Mouse (Mus musculus) liver, embryonic 14.5 days (tissue): Measurements from ENCODE around the gene Sinhcaf. TPM values are rescaled to one million over a fixed set of nuclear protein-coding genes. Genes with fewer than 3 reads are reported as not detected.

ENCODE experiments used
- ATAC-seq: fragments of 200-750 bp; cut with Nextera tagmentation; 2 replicates; pipeline ENCODE4 v1.8.0; 2017; ENCODE audit warnings: moderate number of reproducible peaks, mild to moderate bottlenecking, moderate library complexity; ENCODE audit not compliant: insufficient read depth
- DNase-seq, 3 experiments: peaks; one replicate each; pipeline ENCODE4 v3.0.0-alpha.2; 2012 to 2013; ENCODE audit warnings: low read depth in 3 of 3, low spot score in 3 of 3
- H3K27ac ChIP-seq: fragments of 300-500 bp; sonication (generic); 2 replicates; pipeline ENCODE4 v1.5.1; 2014; ENCODE audit warnings: moderate library complexity, mild to moderate bottlenecking, control low read depth, inconsistent platforms
- H3K27me3 ChIP-seq: fragments of 300-500 bp; sonication (generic); 2 replicates; pipeline ENCODE4 v1.6.1; 2014; ENCODE audit warnings: mild to moderate bottlenecking, low read length, moderate library complexity; ENCODE audit not compliant: control insufficient read depth, insufficient read depth
- H3K36me3 ChIP-seq: fragments of 300-500 bp; sonication (generic); replicated peaks from 2 replicates; pipeline ENCODE4 v1.6.1; 2014; ENCODE audit warnings: low read depth; ENCODE audit not compliant: control insufficient read depth, insufficient read depth
- H3K4me1 ChIP-seq, 2 experiments: fragments of 200-500 bp in 1 of 2; fragments of 300-500 bp in 1 of 2; sonication (generic) in 1 of 2; replicated peaks; 2 replicates each; pipeline ENCODE4 v1.6.1; 2012 to 2014; ENCODE audit warnings: antibody characterized with exemption in 1 of 2, inconsistent platforms in 1 of 2, low read length in 1 of 2; ENCODE audit not compliant: control insufficient read depth in 2 of 2, insufficient read depth in 2 of 2
- H3K4me2 ChIP-seq: fragments of 300-500 bp; sonication (generic); 2 replicates; pipeline ENCODE4 v1.6.1; 2014; ENCODE audit warnings: low read depth, mild to moderate bottlenecking, control low read depth, moderate library complexity
- H3K4me3 ChIP-seq, 2 experiments: fragments of 200-500 bp in 1 of 2; fragments of 300-500 bp in 1 of 2; sonication (generic) in 1 of 2; 2 replicates each; pipeline ENCODE4 v1.5.1; 2012 to 2014; ENCODE audit warnings: low read depth in 2 of 2, low read length in 2 of 2, mild to moderate bottlenecking in 2 of 2, control low read depth in 1 of 2, inconsistent platforms in 1 of 2, moderate library complexity in 1 of 2; ENCODE audit not compliant: insufficient read depth in 1 of 2
- H3K9ac ChIP-seq: fragments of 300-500 bp; sonication (generic); replicated peaks from 2 replicates; pipeline ENCODE4 v1.6.1; 2014; ENCODE audit warnings: mild to moderate bottlenecking, control low read depth, moderate library complexity
- H3K9me3 ChIP-seq: fragments of 300-500 bp; sonication (generic); 2 replicates; pipeline ENCODE4 v1.6.1; 2016; ENCODE audit warnings: low read length, mixed read lengths; ENCODE audit not compliant: control insufficient read depth
- CTCF ChIP-seq: IDR thresholded peaks from 2 replicates; pipeline ENCODE4 v1.5.1; 2016; ENCODE audit warnings: antibody characterized with exemption, low read depth, control low read depth
- EP300 ChIP-seq: IDR thresholded peaks from 2 replicates; pipeline ENCODE4 v1.6.1; 2016; ENCODE audit warnings: antibody characterized with exemption, low read depth
- WGBS: fragments of 180-500 bp; shearing (Covaris S2); extraction: QIAGEN DNeasy Blood & Tissue Kit; methylation state at CpG from one replicate; pipeline ENCODE4 v1.1.7; 2014; ENCODE audit not compliant: insufficient replicate concordance; 5-methylcytosine and 5-hydroxymethylcytosine counted together
- polyA plus RNA-seq, 2 experiments: library from polyadenylated mRNA; depleted of rRNA in 1 of 2; stranded (reverse) in 1 of 2; unstranded in 1 of 2; fragments of >200 nt; fragmentation: Nextera tagmentation in 1 of 2; extraction: Ambion mirVana in 1 of 2; gene quantifications; 2 replicates each; pipeline versions ENCODE4 v1.2.1 to v1.2.3; 2012 to 2014

Sinhcaf gene
- polyA plus RNA-seq, 2 experiments: 7.5 to 15.1 TPM

DNA sequence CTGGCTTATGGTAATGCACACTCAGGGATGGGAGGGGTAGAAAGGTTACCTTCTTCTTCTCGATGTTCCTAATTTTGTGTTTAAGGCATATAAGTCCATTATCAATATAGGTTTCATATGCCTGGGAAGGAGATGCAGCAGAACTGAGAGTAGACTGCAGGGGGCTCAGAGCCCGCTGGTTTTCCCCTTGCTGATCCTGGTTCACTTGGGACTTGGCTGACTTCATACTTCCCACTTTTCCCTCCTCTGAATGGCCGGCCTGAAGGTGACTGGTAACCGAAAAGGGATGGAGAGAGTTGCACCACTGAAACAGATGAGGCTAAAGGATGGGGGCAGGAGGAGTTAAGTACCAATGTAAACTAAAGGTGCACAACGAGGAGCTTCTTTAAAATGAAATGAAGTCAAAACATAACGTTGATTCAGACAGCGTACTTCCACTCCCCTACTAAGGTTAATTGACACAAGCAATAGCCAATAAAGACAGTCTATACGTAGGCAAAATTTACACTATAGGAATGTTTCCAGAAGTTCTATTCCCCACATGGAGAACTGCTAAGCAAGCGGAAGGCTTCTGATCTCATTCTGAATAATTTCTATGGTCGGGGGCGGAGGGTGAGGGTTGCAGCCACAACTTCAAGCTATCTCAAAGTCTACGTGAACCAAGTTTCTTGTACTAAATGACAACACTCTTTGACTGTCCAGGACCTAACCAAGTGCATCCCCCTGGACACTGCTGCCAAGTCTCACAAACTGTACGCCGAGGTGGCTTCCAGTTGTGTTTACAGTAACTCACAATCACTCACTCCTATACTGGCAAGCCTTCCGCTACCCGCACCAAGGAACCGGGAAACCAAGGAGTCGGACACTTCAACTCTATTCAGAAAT is 51.1 kb downstream of the Sinhcaf start:
- Histone ChIP-seq H3K4me3 (peak overlapping the region; percentile 85 to 89), H3K9ac (peak overlapping the region; percentile 87), H3K36me3 (no peaks in the 10 kb centered on the region), H3K4me2 (peak overlapping the region; percentile 99), H3K27me3 (no peaks in the 10 kb centered on the region), H3K4me1 (peaks cover 7 to 9% of the 10 kb centered on the region in 2 experiments), H3K27ac (peak overlapping the region; percentile 53; the same call in 1 of the 2 replicates), H3K9me3 (no peaks in the 10 kb centered on the region)
- DNase-seq (peak in 1 of 3 experiments; percentile 14), ATAC-seq (no peak)
- WGBS: 12% methylated on average over 18 of the region's 18 CpGs
- TF ChIP-seq EP300 (no peak), CTCF (0 out of 2 replicates have a peak, but pooled peaks have one; percentile 17)

DNA sequence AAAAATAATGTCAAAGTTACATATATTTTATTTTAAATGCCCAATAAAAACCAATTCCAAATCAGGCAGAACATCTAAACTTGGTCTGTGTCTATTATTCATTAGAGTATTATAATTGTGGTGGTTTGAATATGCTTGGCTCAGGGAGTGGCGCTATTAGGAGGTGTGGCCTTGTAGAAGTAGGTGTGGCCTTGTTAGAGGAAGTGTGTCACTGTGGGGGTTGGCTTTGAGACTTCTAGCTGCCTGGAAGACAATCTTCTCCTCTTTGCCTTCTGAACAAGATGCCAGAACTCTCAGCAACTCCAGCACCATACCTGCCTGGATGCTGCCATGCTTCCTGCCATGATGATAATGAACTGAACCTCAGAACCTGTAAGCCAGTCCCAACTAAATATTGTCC is 72.4 kb downstream of the Sinhcaf start:
- Histone ChIP-seq H3K9me3 (no peaks in the 10 kb centered on the region), H3K4me3 (no peak overlapping the region), H3K9ac (no peak overlapping the region), H3K27me3 (no peaks in the 10 kb centered on the region), H3K27ac (no peak overlapping the region), H3K36me3 (no peaks in the 10 kb centered on the region), H3K4me1 (no peaks in the 10 kb centered on the region), H3K4me2 (no peak overlapping the region)
- ATAC-seq (no peak), DNase-seq (no peak)
- TF ChIP-seq CTCF: no peak
- TF ChIP-seq EP300: no peak
- WGBS: 81% methylated on average over 1 of the region's 1 CpGs

Other genes starting within 250 kb of the Sinhcaf start
- gene Ipo8, start 115.0 kb downstream of the Sinhcaf start, polyA plus RNA-seq (2012; rRNA removed): 3.5 and 5.0 TPM in 2 replicates
- 4.8 and 5.5 TPM in 2 replicates for gene Ipo8, start 115.0 kb downstream of the Sinhcaf start, polyA plus RNA-seq (2014; fragmentation: Nextera tagmentation; extraction: Ambion mirVana)
- gene Caprin2, start 50.2 kb downstream of the Sinhcaf start, polyA plus RNA-seq (2012; rRNA removed): 6.4 and 8.0 TPM in 2 replicates
- gene Caprin2, start 50.2 kb downstream of the Sinhcaf start, polyA plus RNA-seq (2014; fragmentation: Nextera tagmentation; extraction: Ambion mirVana): 3.1 and 4.5 TPM in 2 replicates
- gene Dennd5b, start 155.2 kb upstream of the Sinhcaf start, polyA plus RNA-seq (2012; rRNA removed): 1.8 and 2.3 TPM in 2 replicates
- 3.1 and 3.3 TPM in 2 replicates for gene Dennd5b, start 155.2 kb upstream of the Sinhcaf start, polyA plus RNA-seq (2014; fragmentation: Nextera tagmentation; extraction: Ambion mirVana)
- gene Gm10203, start 183.7 kb upstream of the Sinhcaf start, polyA plus RNA-seq (2012; rRNA removed): not detected in 2 replicates
- gene Gm10203, start 183.7 kb upstream of the Sinhcaf start, polyA plus RNA-seq (2014; fragmentation: Nextera tagmentation; extraction: Ambion mirVana): not detected in 2 replicates
- 6.0 and 7.8 TPM in 2 replicates for gene Etfbkmt, start 193.4 kb upstream of the Sinhcaf start, polyA plus RNA-seq (2012; rRNA removed)
- 10.7 and 11.6 TPM in 2 replicates for gene Etfbkmt, start 193.4 kb upstream of the Sinhcaf start, polyA plus RNA-seq (2014; fragmentation: Nextera tagmentation; extraction: Ambion mirVana)
- 2.9 and 3.1 TPM in 2 replicates for gene Amn1, start 242.2 kb upstream of the Sinhcaf start, polyA plus RNA-seq (2012; rRNA removed)
- gene Amn1, start 242.2 kb upstream of the Sinhcaf start, polyA plus RNA-seq (2014; fragmentation: Nextera tagmentation; extraction: Ambion mirVana): 4.0 and 5.2 TPM in 2 replicates